Mouse (Mus musculus) neutrophil, adult 83 days (primary cell): ENCODE results near the gene Dnajc8. TPM values are rescaled to one million over a fixed set of nuclear protein-coding genes. Genes with fewer than 3 reads are reported as not detected.

Source experiments
- total RNA-seq, 2 experiments: library from RNA; stranded (reverse); gene quantifications; one replicate each; pipeline ENCODE4 v1.2.4; 2023

Gene Dnajc8
- 10 to 100 TPM; 62.6 to 68.7 TPM for total RNA-seq

DNA sequence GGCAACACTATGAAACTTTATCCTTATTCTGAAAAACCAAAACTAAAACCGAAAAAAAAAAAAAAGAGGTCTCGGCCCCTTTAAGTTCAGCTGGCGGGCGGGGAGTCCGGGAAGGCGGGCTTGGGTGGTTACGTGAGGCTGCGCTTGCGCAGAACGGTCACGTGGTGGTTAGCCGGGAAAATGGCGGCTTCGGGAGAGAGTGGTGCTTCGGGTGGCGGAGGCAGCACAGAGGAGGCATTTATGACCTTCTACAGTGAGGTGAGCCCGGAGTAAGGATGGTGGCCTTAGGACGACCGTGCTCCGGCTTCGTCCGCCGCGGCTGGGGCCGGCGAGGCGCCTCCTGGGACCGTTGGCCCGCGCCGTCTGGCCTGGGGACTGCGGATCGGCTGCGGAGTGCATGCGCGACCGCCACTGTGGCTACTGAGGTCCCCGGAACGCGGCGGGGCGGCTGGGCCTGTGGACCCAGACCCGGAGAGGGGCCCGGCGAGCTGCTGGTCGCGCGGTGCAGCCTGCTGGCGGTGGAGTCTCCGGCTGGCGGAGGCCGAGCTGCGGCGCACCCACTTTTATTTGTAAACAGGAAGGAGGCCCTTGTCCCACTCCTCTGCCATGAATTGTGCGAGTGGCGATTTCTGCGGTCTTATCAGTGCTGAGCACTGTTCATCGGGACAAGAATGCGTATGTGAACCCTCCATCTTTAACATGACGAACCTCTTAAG is at the start of gene Dnajc8:
Dnajc8 (plus strand) TSS at position 145 of the 716 bp plus-strand sequence.

DNA sequence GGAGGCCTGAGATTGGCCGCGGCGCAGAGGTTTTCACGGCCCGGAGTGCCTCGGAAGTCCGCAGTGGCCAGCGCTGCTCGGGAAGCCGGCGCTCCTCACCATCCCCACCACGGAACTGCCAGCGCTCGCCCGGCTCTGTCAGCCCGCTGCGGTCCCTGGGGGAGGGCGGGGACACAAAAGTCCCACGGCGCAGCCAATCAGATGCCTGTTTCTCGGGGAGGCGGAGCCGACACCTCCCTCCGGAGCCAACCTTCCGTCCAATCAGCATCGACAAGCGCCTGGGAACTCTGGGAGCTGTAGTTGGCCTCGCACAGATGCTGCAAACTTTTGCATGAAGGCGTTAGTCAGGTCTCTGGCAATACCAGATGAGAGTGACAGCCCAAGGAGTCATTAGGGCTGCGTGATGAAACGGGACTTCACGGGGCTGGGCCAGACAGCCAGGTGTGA is 25.0 kb upstream of the Dnajc8 start, which contains the start of gene Sesn2:
Sesn2 (minus strand) TSS at position 150 of the 447 bp plus-strand sequence.

DNA sequence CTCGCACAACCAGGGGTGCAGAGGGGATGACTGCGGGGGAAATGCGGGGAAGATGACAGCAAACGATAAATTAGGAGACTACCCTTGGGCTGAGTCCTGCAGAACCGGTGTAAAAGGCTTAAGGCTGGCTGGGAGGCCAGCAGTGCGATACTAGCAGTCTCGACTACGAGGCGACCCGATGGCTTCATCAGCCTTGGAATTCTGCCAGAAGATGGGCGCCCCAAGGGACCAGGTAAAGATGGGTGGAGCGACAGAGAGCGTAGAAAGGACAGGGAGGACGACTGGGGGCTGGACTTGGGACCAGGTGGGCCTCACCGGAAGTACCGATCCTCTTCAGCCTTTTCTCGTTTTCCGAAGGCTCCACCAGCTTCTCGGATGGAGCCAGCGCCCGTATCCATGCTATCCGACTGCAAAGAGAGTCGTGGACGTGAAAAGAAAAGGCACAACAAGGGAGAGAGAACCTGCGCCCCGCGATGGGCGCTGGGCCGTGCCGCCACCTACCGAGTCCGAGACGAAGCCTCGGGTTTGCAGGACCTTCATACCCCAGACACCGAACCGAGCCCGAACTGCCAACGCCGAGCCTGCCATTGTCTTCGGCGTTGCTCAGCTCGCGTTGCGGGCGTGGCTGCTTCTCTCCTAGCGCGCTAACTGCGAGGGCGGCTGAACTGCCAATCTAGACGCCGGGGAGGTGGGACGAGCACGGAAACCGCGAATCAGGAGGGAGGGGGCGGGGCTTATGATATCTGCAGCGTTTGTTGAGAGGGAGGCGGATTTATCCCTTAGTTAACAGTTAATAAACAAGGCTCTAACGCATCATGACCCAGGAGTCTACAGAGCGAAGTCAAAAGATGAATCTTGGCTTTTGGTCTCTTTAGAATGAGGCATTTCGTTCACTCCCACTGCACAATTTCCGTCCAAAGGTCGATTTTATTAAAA is 2.1 kb upstream of the Dnajc8 start, which contains the start of gene Atpif1:
Atpif1 (minus strand) TSS at position 679 of the 936 bp plus-strand sequence.

DNA sequence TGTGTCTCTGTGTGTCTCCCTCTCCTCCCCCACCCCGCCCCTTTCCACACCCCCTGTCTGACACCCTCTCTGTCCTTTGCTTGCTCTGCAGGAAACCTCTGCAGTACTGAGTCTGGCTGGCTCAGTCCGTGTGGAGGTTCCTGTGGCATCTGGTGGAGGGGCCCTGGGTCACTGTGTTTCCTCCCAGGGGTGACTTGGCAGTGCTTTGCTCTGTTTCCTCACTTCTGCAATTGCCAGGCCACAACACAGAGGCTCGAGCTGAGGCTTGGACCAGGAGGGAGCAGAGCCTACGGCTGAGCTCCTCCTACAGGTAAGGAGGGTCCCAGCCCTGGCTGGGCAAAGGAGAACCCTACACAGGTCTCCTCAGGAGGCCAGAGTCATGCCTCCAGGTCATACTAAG is 28.6 kb downstream of the Dnajc8 start, which contains the start of gene Ptafr:
Ptafr (plus strand) TSS at position 103 of the 400 bp plus-strand sequence.

Other genes with a start within 250 kb of the Dnajc8 start
- gene Rab42, start 232.2 kb upstream of the Dnajc8 start, total RNA-seq = under 1 TPM in 1 of 2 experiments, not detected in 1; 0.64 TPM
- 10 to 100 TPM; 13.8 to 15.9 TPM for gene Trnau1ap, start 206.0 kb upstream of the Dnajc8 start, total RNA-seq
- gene Rcc1, start 181.9 kb upstream of the Dnajc8 start, total RNA-seq = 10 to 100 TPM; 28.5 to 30.9 TPM
- gene Phactr4, start 113.1 kb upstream of the Dnajc8 start, total RNA-seq = 10 to 100 TPM; 20.8 to 22.6 TPM
- 1 to 10 TPM; 7.5 to 9.2 TPM for gene Med18, start 71.6 kb upstream of the Dnajc8 start, total RNA-seq
- gene Sesn2, start 25.0 kb upstream of the Dnajc8 start, total RNA-seq = 10 to 100 TPM; 31.2 to 35.3 TPM
- gene Atpif1, start 1.9 kb upstream of the Dnajc8 start, total RNA-seq = 100 to 1,000 TPM; 183 to 206 TPM
- 10 to 100 TPM; 50.7 to 58.3 TPM for gene Ptafr, start 28.5 kb downstream of the Dnajc8 start, total RNA-seq
- gene Eya3, start 103.4 kb downstream of the Dnajc8 start, total RNA-seq = 10 to 100 TPM; 30.5 to 37.3 TPM
- 1 to 10 TPM; 3.9 to 4.6 TPM for gene Xkr8, start 197.0 kb downstream of the Dnajc8 start, total RNA-seq
- 1 to 10 TPM; 1.5 to 2.3 TPM for gene Smpdl3b, start 221.7 kb downstream of the Dnajc8 start, total RNA-seq
- 10 to 100 TPM; 30.1 to 41.2 TPM for gene Rpa2, start 232.8 kb downstream of the Dnajc8 start, total RNA-seq